Mouse (Mus musculus) ES-E14 (cell line): ENCODE measurements around the gene Dynll2. TPM values are rescaled to one million over a fixed set of nuclear protein-coding genes. Genes with fewer than 3 reads are reported as not detected.

Source experiments
- DNase-seq: peaks from one replicate; pipeline ENCODE4 v3.0.0-alpha.2; 2013; ENCODE audit warnings: low read depth, low spot score
- H3K27ac ChIP-seq: 2 replicates; pipeline ENCODE4 v1.5.1; 2012; ENCODE audit warnings: low read depth, mild to moderate bottlenecking, low read length, moderate library complexity, mixed read lengths; ENCODE audit not compliant: poor library complexity, insufficient read depth, severe bottlenecking
- H3K36me3 ChIP-seq: 2 replicates; pipeline ENCODE4 v1.6.1; 2012; ENCODE audit warnings: mild to moderate bottlenecking, low read length, moderate library complexity, mixed read lengths; ENCODE audit not compliant: control insufficient read depth, poor library complexity, insufficient read depth, severe bottlenecking
- H3K4me1 ChIP-seq, 2 experiments: fragments of 150-350 bp in 1 of 2; sonication (generic) in 1 of 2; 2 replicates each; pipeline ENCODE4 v1.6.1; 2012; ENCODE audit warnings: low read length in 2 of 2, mild to moderate bottlenecking in 1 of 2, mixed read lengths in 1 of 2; ENCODE audit not compliant: control insufficient read depth in 2 of 2, insufficient read depth in 2 of 2, poor library complexity in 1 of 2
- H3K4me3 ChIP-seq, 2 experiments: fragments of 150-350 bp in 1 of 2; sonication (generic) in 1 of 2; 2 replicates each; pipeline ENCODE4 v1.5.1; 2012; ENCODE audit warnings: low read length in 2 of 2, low read depth in 1 of 2, mild to moderate bottlenecking in 1 of 2, mixed read lengths in 1 of 2; ENCODE audit not compliant: insufficient read depth in 1 of 2, poor library complexity in 1 of 2, severe bottlenecking in 1 of 2
- H3K9ac ChIP-seq: 2 replicates; pipeline ENCODE4 v1.6.1; 2012; ENCODE audit warnings: low read depth, mild to moderate bottlenecking, low read length, mixed read lengths; ENCODE audit not compliant: poor library complexity, insufficient read depth, severe bottlenecking
- H3K9me3 ChIP-seq: fragments of 150-350 bp; sonication (generic); 2 replicates; pipeline ENCODE4 v1.6.1; 2012; ENCODE audit warnings: low read depth, mild to moderate bottlenecking, low read length; ENCODE audit not compliant: control insufficient read depth, insufficient read depth
- CHD2 ChIP-seq: IDR thresholded peaks from 2 replicates; pipeline ENCODE4 v1.6.1; 2014; ENCODE audit warnings: mild to moderate bottlenecking, low read depth, low read length, inconsistent platforms
- HCFC1 ChIP-seq: IDR thresholded peaks from 2 replicates; pipeline ENCODE4 v1.6.1; 2012; ENCODE audit warnings: low read length, inconsistent platforms, borderline replicate concordance; ENCODE audit not compliant: insufficient read depth
- MAFK ChIP-seq: IDR thresholded peaks from 2 replicates; pipeline ENCODE4 v1.6.1; 2014; ENCODE audit warnings: mild to moderate bottlenecking, low read depth, low read length, inconsistent platforms; ENCODE audit not compliant: insufficient read depth
- ZC3H11A ChIP-seq: IDR thresholded peaks from 2 replicates; pipeline ENCODE4 v1.6.1; 2012; ENCODE audit warnings: low read depth, mild to moderate bottlenecking, inconsistent platforms, low read length, borderline replicate concordance
- ZNF384 ChIP-seq: IDR thresholded peaks from 2 replicates; pipeline ENCODE4 v1.6.1; 2012; ENCODE audit warnings: low read depth, low read length, inconsistent platforms
- in situ Hi-C, 2 experiments: fragments of 600-800 bp; cut with MboI; formaldehyde crosslinking; loops; one replicate each; pipeline ENCODE4 v1.15.1; 2025; ENCODE audit warnings: low sequenced_read_pairs in 2 of 2, inconsistent platforms in 1 of 2; ENCODE audit not compliant: unreplicated experiment in 2 of 2
- total RNA-seq: library from RNA; depleted of rRNA; stranded (reverse); fragments of 300-350 nt; gene quantifications from 2 replicates; pipeline ENCODE4 v1.2.3, GENCODE M21; 2012

The Dynll2 gene
- total RNA-seq, 1 experiment: 35.8 TPM

- no peak for DNase-seq
- Histone ChIP-seq H3K36me3 (no peaks in the 10 kb centered on the region), H3K9ac (no peak overlapping the region), H3K9me3 (no peaks in the 10 kb centered on the region), H3K27ac (no peak overlapping the region), H3K4me1 (peaks cover 0 to 20% of the 10 kb centered on the region in 2 experiments; a peak in 2 of 4 replicates), H3K4me3 (no peak overlapping the region)
- TF ChIP-seq ZNF384 (no peak), CHD2 (no peak)
- in situ Hi-C loops: no loop called here
Observed at GRCm38 (mm10) chr11:88011914-88012419, 24.6 kb upstream of the Dynll2 start.

- no peak for DNase-seq
- Histone ChIP-seq H3K9me3 (no peaks in the 10 kb centered on the region), H3K9ac (no peak overlapping the region), H3K4me3 (no peak overlapping the region), H3K36me3 (no peaks in the 10 kb centered on the region), H3K27ac (no peak overlapping the region), H3K4me1 (peaks cover 0 to 20% of the 10 kb centered on the region in 2 experiments; a peak in 2 of 4 replicates)
- in situ Hi-C loops: no loop called here
- TF ChIP-seq ZNF384 (no peak), HCFC1 (no peak), ZC3H11A (no peak), CHD2 (no peak), MAFK (no peak)
Observed at GRCm38 (mm10) chr11:88011208-88011913, 24.0 kb upstream of the Dynll2 start.

GRCm38 (mm10) chr11:88009542-88010190 is 22.3 kb upstream of the Dynll2 start:
- in situ Hi-C loops: no loop called here
- Histone ChIP-seq H3K9ac (peak overlapping the region; percentile 12; the same call in 1 of the 2 replicates), H3K36me3 (no peaks in the 10 kb centered on the region), H3K4me3 (peak overlapping the region in 1 of 2 experiments; percentile 20; a peak in 1 of 4 replicates), H3K9me3 (no peaks in the 10 kb centered on the region), H3K4me1 (peaks cover 0 to 8% of the 10 kb centered on the region in 2 experiments; a peak in 2 of 4 replicates), H3K27ac (no peak overlapping the region)
- DNase-seq: no peak
- TF ChIP-seq MAFK (no peak), ZC3H11A (no peak), CHD2 (no peak), HCFC1 (no peak), ZNF384 (no peak)

- TF ChIP-seq CHD2: no peak
- no peak for TF ChIP-seq MAFK
- no peak for TF ChIP-seq ZC3H11A
- Histone ChIP-seq H3K27ac (no peak overlapping the region), H3K9ac (no peak overlapping the region), H3K9me3 (no peaks in the 10 kb centered on the region), H3K4me3 (no peak overlapping the region), H3K4me1 (peaks cover 0 to 7% of the 10 kb centered on the region in 2 experiments; a peak in 2 of 4 replicates), H3K36me3 (no peaks in the 10 kb centered on the region)
- in situ Hi-C loops: no loop called here
- DNase-seq: no peak
Observed at GRCm38 (mm10) chr11:88008641-88009040, 21.3 kb upstream of the Dynll2 start.
